8 mouse cellular contexts compared by ENCODE assay signal in the genomic region with DNA sequence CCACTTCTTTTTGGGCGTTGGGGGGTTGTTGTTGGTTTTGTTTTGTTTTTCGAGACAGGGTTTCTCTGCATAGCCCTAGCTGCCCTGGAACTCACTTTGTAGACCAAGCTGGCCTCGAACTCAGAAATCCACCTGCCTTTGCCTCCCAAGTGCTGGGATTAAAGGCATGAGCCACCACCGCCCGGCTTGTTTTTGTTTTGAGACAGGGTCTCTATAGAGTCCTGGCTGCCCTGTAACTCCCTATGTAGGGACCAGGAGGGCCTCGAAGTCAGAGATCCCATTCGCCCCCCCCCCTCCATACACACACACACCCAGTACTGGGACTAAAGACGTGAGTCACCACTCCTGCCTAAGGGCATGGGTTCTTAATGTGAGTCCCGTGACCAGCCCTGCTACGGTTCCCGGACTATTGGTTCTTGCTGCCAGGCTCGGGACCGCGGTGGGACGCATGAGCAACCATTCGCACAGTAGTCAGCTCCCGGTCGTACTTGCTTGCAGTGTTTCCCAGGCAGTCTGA. TPM values are rescaled to one million over a fixed set of nuclear protein-coding genes. Genes with fewer than 3 reads are reported as not detected.
DNase-seq lines count a peak whose midpoint lies in the region; ATAC-seq lines count a peak whose summit lies in the region.

No protein-coding gene starts in this region.

- WGBS in embryonic facial prominence, embryonic 14.5 days = 1% methylated on average over 18 of the region's 18 CpGs

- peak overlapping the region; percentile 81 for H3K4me3 ChIP-seq in embryonic facial prominence, embryonic 14.5 days (ENCODE audit: low read depth, low read length)

- no peaks in the 10 kb centered on the region for H3K36me3 ChIP-seq in embryonic facial prominence, embryonic 14.5 days (ENCODE audit: control insufficient read depth, insufficient read depth, low read length)

- H3K9ac ChIP-seq in embryonic facial prominence, embryonic 14.5 days (ENCODE audit: low read depth, low read length) = peak overlapping the region; percentile 49

- peak overlapping the region; percentile 39 for H3K27ac ChIP-seq in embryonic facial prominence, embryonic 14.5 days (replicated peaks; ENCODE audit: low read depth, low read length)

- H3K27me3 ChIP-seq in embryonic facial prominence, embryonic 14.5 days (replicated peaks; ENCODE audit: control insufficient read depth, insufficient read depth, low read length) = no peaks in the 10 kb centered on the region

- H3K9me3 ChIP-seq in embryonic facial prominence, embryonic 14.5 days (ENCODE audit: control insufficient read depth, low read length) = no peaks in the 10 kb centered on the region

- intact Hi-C loops in heart, postnatal 10 days (cut with DNase I) = loop anchor here (10.0 kb wide), 1 partner anchor 281 kb away; the partner anchor contains the start of gene Cdk20

- peak; percentile 61 to 70 for DNase-seq in B cell, adult 2 months
- DNase-seq in adrenal gland, adult 18-20 months (ENCODE audit: low spot score in 2 of 2) = peak; percentile 46 to 64
- peak; percentile 80 for DNase-seq in embryonic facial prominence, embryonic 14.5 days (ENCODE audit: low spot score)
- DNase-seq in heart, postnatal 10 days = peak; percentile 70 to 72
- DNase-seq in kidney, postnatal 4 days = peak; percentile 76 to 86
- DNase-seq in mesoderm, embryonic 11.5 days (ENCODE audit: low read depth, low spot score) = peak; percentile 42
- peak; percentile 14 to 19 for DNase-seq in spleen, postnatal 14 days (ENCODE audit: low spot score in 2 of 2)
- no peak for DNase-seq in frontal cortex, postnatal 10 days (ENCODE audit: low spot score in 2 of 2)

- H3K4me1 ChIP-seq in embryonic facial prominence, embryonic 14.5 days (ENCODE audit: control insufficient read depth, insufficient read depth, low read length) = peaks cover 2% of the 10 kb centered on the region; the same call in 1 of the 2 replicates

- ATAC-seq in embryonic facial prominence, embryonic 14.5 days (ENCODE audit: low read depth) = peak; percentile 5

- peak overlapping the region; percentile 86 for H3K4me2 ChIP-seq in embryonic facial prominence, embryonic 14.5 days (ENCODE audit: low read depth, low read length)

RNA-seq across cellular contexts. Expression of gene Zfp367, which starts 0.8 kb away (rescaled TPM):
- total RNA-seq in adrenal gland, adult 18-20 months (2021) = 10 to 100 TPM; 20.9 to 23.5 TPM
- 22.2 and 23.0 TPM in 2 replicates for polyA plus RNA-seq in embryonic facial prominence, embryonic 14.5 days (2014; fragmentation: Nextera tagmentation; extraction: Ambion mirVana)
- 10 to 100 TPM; 27.0 to 28.9 TPM for total RNA-seq in heart, postnatal 10 days (2021)

RNA-seq across cellular contexts. Expression of gene Habp4, which starts 7.8 kb away (rescaled TPM):
- 10 to 100 TPM; 28.5 to 30.2 TPM for total RNA-seq in adrenal gland, adult 18-20 months (2021)
- 29.8 and 30.6 TPM in 2 replicates for polyA plus RNA-seq in embryonic facial prominence, embryonic 14.5 days (2014; fragmentation: Nextera tagmentation; extraction: Ambion mirVana)
- total RNA-seq in heart, postnatal 10 days (2021) = 10 to 100 TPM; 46.3 to 54.2 TPM

RNA-seq across cellular contexts. Expression of gene Slc35d2, which starts 24.6 kb away (rescaled TPM):
- total RNA-seq in adrenal gland, adult 18-20 months (2021) = 1 to 10 TPM; 4.3 to 7.7 TPM
- 5.7 and 8.7 TPM in 2 replicates for polyA plus RNA-seq in embryonic facial prominence, embryonic 14.5 days (2014; fragmentation: Nextera tagmentation; extraction: Ambion mirVana)
- 1 to 10 TPM; 3.0 to 6.0 TPM for total RNA-seq in heart, postnatal 10 days (2021)

Comparison
In these comparisons a context has a peak if more than half of its experiments do, and no peak if none do; other contexts are left out.
1. DNase-seq: peak in B cell, adult 2 months (2 of 2), adrenal gland, adult 18-20 months (2 of 2), embryonic facial prominence, embryonic 14.5 days (single experiment), heart, postnatal 10 days (2 of 2), kidney, postnatal 4 days (2 of 2), mesoderm, embryonic 11.5 days (single experiment) and spleen, postnatal 14 days (2 of 2); none in frontal cortex, postnatal 10 days (0 of 2).